Mouse (Mus musculus) forebrain, embryonic 11.5 days (tissue): ENCODE data around the gene Sgo2b. TPM values are rescaled to one million over a fixed set of nuclear protein-coding genes. Genes with fewer than 3 reads are reported as not detected.
A peak's percentile ranks its signal among the peaks of the same experiment; 100 is the strongest.
"Not testable (repeated sequence)": the region's sequence is repeated elsewhere in the genome, so short reads cannot be mapped to it uniquely, and the experiment has no call there.

Source experiments
- ATAC-seq: fragments of 200-750 bp; cut with Nextera tagmentation; replicated peaks from 2 replicates; pipeline ENCODE4 v1.8.0; 2017; ENCODE audit warnings: moderate TSS enrichment; ENCODE audit not compliant: low FRiP score
- DNase-seq: peaks from one replicate; pipeline ENCODE4 v3.0.0-alpha.2; 2017; ENCODE audit warnings: low spot score
- H3K27ac ChIP-seq: fragments of 300-500 bp; sonication (generic); 2 replicates; pipeline ENCODE4 v1.5.1; 2014; ENCODE audit warnings: low read depth, low read length
- H3K27me3 ChIP-seq: fragments of 300-500 bp; sonication (generic); 2 replicates; pipeline ENCODE4 v1.6.1; 2014; ENCODE audit warnings: mild to moderate bottlenecking, low read length, mixed read lengths; ENCODE audit not compliant: control insufficient read depth, insufficient read depth
- H3K36me3 ChIP-seq: fragments of 300-500 bp; sonication (generic); 2 replicates; pipeline ENCODE4 v1.6.1; 2014; ENCODE audit warnings: mild to moderate bottlenecking, low read length, moderate library complexity, mixed read lengths; ENCODE audit not compliant: control insufficient read depth, insufficient read depth
- H3K4me1 ChIP-seq: fragments of 300-500 bp; sonication (generic); replicated peaks from 2 replicates; pipeline ENCODE4 v1.6.1; 2014; ENCODE audit warnings: low read length, mixed read lengths; ENCODE audit not compliant: control insufficient read depth, insufficient read depth
- H3K4me2 ChIP-seq: fragments of 300-500 bp; sonication (generic); 2 replicates; pipeline ENCODE4 v1.6.1; 2014; ENCODE audit warnings: low read depth, mild to moderate bottlenecking, low read length, moderate library complexity, mixed read lengths; ENCODE audit not compliant: severe bottlenecking
- H3K4me3 ChIP-seq: fragments of 300-500 bp; sonication (generic); 2 replicates; pipeline ENCODE4 v1.5.1; 2014; ENCODE audit warnings: low read depth, low read length
- H3K9ac ChIP-seq: fragments of 300-500 bp; sonication (generic); 2 replicates; pipeline ENCODE4 v1.6.1; 2014; ENCODE audit warnings: low read length
- H3K9me3 ChIP-seq: fragments of 300-500 bp; sonication (generic); 2 replicates; pipeline ENCODE4 v1.6.1; 2016; ENCODE audit warnings: low read length, mixed read lengths; ENCODE audit not compliant: control insufficient read depth
- WGBS: fragments of 180-500 bp; shearing (Covaris S2); extraction: QIAGEN DNeasy Blood & Tissue Kit; methylation state at CpG from one replicate; pipeline ENCODE4 v1.1.7; 2014; 5-methylcytosine and 5-hydroxymethylcytosine counted together
- polyA plus RNA-seq: library from polyadenylated mRNA; unstranded; fragments of >200 nt; fragmentation: Nextera tagmentation; extraction: Ambion mirVana; gene quantifications from 2 replicates; pipeline ENCODE4 v1.2.1, GENCODE M21; 2014

The Sgo2b gene
- polyA plus RNA-seq = not detected in 2 replicates

GRCm38 (mm10) chr8:63951626-63952377 lies at the start of gene Sgo2b:
Sgo2b (minus strand) TSS chr8:63952248.
- H3K4me1 ChIP-seq = no peaks in the 10 kb centered on the region
- H3K4me2 ChIP-seq = peak within 1 kb of the TSS; percentile 58
- 8% methylated on average over 28 of the region's 30 CpGs for WGBS
- H3K27me3 ChIP-seq = no peaks in the 10 kb centered on the region
- ATAC-seq (peak; percentile 77), DNase-seq (peak; percentile 53)
- peak within 1 kb of the TSS; percentile 26 for H3K4me3 ChIP-seq
- no peaks in the 10 kb centered on the region for H3K36me3 ChIP-seq
- H3K9ac ChIP-seq = peak within 1 kb of the TSS; percentile 48
- no peak within 1 kb of the TSS for H3K27ac ChIP-seq
- H3K9me3 ChIP-seq = no peaks in the 10 kb centered on the region

GRCm38 (mm10) chr8:63970612-63971391 lies 18.8 kb upstream of the Sgo2b start:
- H3K9ac ChIP-seq, H3K27me3 ChIP-seq, H3K9me3 ChIP-seq, DNase-seq, ATAC-seq, H3K27ac ChIP-seq, H3K36me3 ChIP-seq, H3K4me3 ChIP-seq, H3K4me1 ChIP-seq, H3K4me2 ChIP-seq: not testable (repeated sequence)
- 30% methylated on average over 8 of the region's 9 CpGs for WGBS

GRCm38 (mm10) chr8:63961032-63961785 lies 9.2 kb upstream of the Sgo2b start:
- Histone ChIP-seq H3K4me3 (no peak overlapping the region), H3K27me3 (no peaks in the 10 kb centered on the region), H3K9me3 (no peaks in the 10 kb centered on the region), H3K9ac (no peak overlapping the region), H3K4me1 (no peaks in the 10 kb centered on the region), H3K27ac (no peak overlapping the region), H3K36me3 (no peaks in the 10 kb centered on the region), H3K4me2 (no peak overlapping the region)
- WGBS = 77% methylated on average over 3 of the region's 3 CpGs
- ATAC-seq (no peak), DNase-seq (no peak)

- not testable (repeated sequence) for H3K4me1 ChIP-seq, H3K27ac ChIP-seq, H3K9ac ChIP-seq, H3K9me3 ChIP-seq, H3K4me2 ChIP-seq, ATAC-seq, H3K27me3 ChIP-seq, H3K4me3 ChIP-seq, H3K36me3 ChIP-seq, DNase-seq
- 86% methylated on average over 4 of the region's 4 CpGs for WGBS
Measured at GRCm38 (mm10) chr8:63953802-63954201, 1.8 kb upstream of the Sgo2b start.

- Histone ChIP-seq H3K9ac (no peak overlapping the region), H3K27me3 (no peaks in the 10 kb centered on the region), H3K36me3 (no peaks in the 10 kb centered on the region), H3K4me3 (no peak overlapping the region), H3K4me2 (no peak overlapping the region), H3K9me3 (no peaks in the 10 kb centered on the region), H3K27ac (no peak overlapping the region), H3K4me1 (no peaks in the 10 kb centered on the region)
- DNase-seq (no peak), ATAC-seq (no peak)
- WGBS = 79% methylated on average over 7 of the region's 7 CpGs
Measured at GRCm38 (mm10) chr8:63933171-63933570, 18.9 kb downstream of the Sgo2b start.

GRCm38 (mm10) chr8:63929301-63930097 lies 22.5 kb downstream of the Sgo2b start:
- Histone ChIP-seq H3K9ac (no peak overlapping the region), H3K4me1 (no peaks in the 10 kb centered on the region), H3K4me3 (no peak overlapping the region), H3K27ac (no peak overlapping the region), H3K27me3 (no peaks in the 10 kb centered on the region), H3K9me3 (no peaks in the 10 kb centered on the region), H3K36me3 (no peaks in the 10 kb centered on the region), H3K4me2 (no peak overlapping the region)
- DNase-seq (no peak), ATAC-seq (no peak)
- 47% methylated on average over 3 of the region's 3 CpGs for WGBS

GRCm38 (mm10) chr8:63921257-63921960 lies 30.6 kb downstream of the Sgo2b start:
- Histone ChIP-seq H3K9ac (no peak overlapping the region), H3K9me3 (no peaks in the 10 kb centered on the region), H3K4me2 (no peak overlapping the region), H3K27ac (no peak overlapping the region), H3K4me3 (no peak overlapping the region), H3K36me3 (no peaks in the 10 kb centered on the region), H3K27me3 (no peaks in the 10 kb centered on the region), H3K4me1 (no peaks in the 10 kb centered on the region)
- ATAC-seq = no peak
- no peak for DNase-seq
- 56% methylated on average over 4 of the region's 4 CpGs for WGBS
